Mouse (Mus musculus): Measurements from ENCODE around the gene Krtdap. TPM values are rescaled to one million over a fixed set of nuclear protein-coding genes. Genes with fewer than 3 reads are reported as not detected.
A peak's percentile ranks its signal among the peaks of the same experiment; 100 is the strongest.

Gene Krtdap
- polyA plus RNA-seq, 1 experiment from 2014 or later: not detected

DNA sequence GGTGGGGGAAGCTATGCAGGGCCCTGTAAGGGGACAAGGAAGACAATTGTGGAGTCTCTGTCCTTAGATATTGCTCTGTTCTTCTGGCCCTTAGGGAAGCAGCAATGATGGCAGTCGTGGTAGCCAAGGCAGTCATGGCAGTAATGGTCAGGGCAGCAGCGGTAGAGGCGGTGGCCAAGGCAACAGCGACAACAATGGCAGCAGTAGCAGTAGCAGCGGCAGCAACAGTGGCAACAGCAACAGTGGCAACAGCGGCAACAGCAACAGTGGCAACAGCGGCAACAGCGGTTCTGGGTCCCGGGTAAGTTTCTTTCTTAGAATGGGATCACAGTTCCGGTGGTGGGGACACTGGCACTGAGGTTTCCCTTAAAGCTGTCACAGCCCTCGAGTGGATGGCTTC is 22.5 kb upstream of the Krtdap start:
- peak overlapping the region; percentile 23; the same call in 1 of the 2 replicates for H3K4me2 ChIP-seq
- no peaks in the 10 kb centered on the region for H3K9me3 ChIP-seq
- 0 out of 2 replicates have a peak overlapping the region, but pooled peaks have one; percentile 3 for H3K4me3 ChIP-seq (replicated peaks)
- no peak overlapping the region for H3K27ac ChIP-seq
- no peak overlapping the region for H3K9ac ChIP-seq
- H3K4me1 ChIP-seq: no peaks in the 10 kb centered on the region
- ATAC-seq (ENCODE audit: low FRiP score): no peak
- 42% methylated on average over 11 of the region's 11 CpGs for WGBS
- H3K36me3 ChIP-seq (replicated peaks): no peaks in the 10 kb centered on the region
- H3K27me3 ChIP-seq: 0 out of 2 replicates have a peak, but pooled peaks cover 4% of the 10 kb centered on the region

DNA sequence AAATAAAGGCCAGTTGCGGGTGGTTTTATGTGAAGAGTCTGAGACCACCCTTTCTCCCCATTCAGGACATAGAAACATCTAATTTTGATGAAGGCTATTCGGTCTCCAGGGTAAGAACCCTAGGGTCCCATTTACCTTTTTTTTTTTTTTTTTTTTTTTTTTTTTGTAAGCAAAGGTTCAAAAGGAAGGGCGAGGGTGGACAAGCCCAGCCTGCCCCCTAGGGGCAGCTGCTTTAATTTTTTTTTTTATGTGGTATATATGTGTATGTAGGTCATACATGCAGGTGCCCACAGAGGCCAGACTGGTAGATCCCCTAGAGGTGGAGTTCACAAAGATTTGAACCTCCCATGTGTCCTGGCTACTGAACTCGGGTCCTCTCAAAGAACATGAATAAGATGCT is 21.3 kb upstream of the Krtdap start:
- H3K4me3 ChIP-seq (replicated peaks): no peak overlapping the region
- H3K36me3 ChIP-seq (replicated peaks): no peaks in the 10 kb centered on the region
- H3K9me3 ChIP-seq: no peaks in the 10 kb centered on the region
- 0 out of 2 replicates have a peak, but pooled peaks cover 4% of the 10 kb centered on the region for H3K27me3 ChIP-seq
- H3K4me2 ChIP-seq: no peak overlapping the region
- ATAC-seq (ENCODE audit: low FRiP score): no peak
- H3K9ac ChIP-seq: no peak overlapping the region
- WGBS: 88% methylated on average over 4 of the region's 4 CpGs
- H3K4me1 ChIP-seq: no peaks in the 10 kb centered on the region
- H3K27ac ChIP-seq: no peak overlapping the region

DNA sequence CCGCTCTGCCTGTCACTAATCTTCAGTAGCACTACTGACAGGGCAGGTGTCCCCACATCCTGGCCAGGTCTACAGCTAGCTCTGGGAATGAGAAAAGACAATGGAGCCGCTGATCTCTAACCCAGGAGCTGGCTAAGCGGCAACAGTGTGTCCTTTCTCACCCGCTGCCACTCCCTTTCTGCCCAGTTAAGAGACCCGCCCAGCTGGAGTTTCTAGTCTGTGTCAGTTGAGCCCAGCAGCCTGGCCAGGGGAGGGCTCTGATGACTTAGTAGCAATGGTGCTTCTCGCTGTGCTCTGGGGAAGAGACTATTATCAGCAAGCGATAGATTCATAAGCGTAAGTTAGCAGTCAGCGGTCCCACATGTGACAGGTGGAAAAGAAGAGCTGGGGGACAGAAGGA is 18.5 kb upstream of the Krtdap start:
- no peaks in the 10 kb centered on the region for H3K9me3 ChIP-seq
- no peaks in the 10 kb centered on the region for H3K36me3 ChIP-seq (replicated peaks)
- H3K4me2 ChIP-seq: no peak overlapping the region
- H3K27me3 ChIP-seq: no peaks in the 10 kb centered on the region
- no peak overlapping the region for H3K27ac ChIP-seq
- H3K9ac ChIP-seq: no peak overlapping the region
- 34% methylated on average over 9 of the region's 9 CpGs for WGBS
- no peak for ATAC-seq (ENCODE audit: low FRiP score)
- no peaks in the 10 kb centered on the region for H3K4me1 ChIP-seq
- H3K4me3 ChIP-seq (replicated peaks): no peak overlapping the region

DNA sequence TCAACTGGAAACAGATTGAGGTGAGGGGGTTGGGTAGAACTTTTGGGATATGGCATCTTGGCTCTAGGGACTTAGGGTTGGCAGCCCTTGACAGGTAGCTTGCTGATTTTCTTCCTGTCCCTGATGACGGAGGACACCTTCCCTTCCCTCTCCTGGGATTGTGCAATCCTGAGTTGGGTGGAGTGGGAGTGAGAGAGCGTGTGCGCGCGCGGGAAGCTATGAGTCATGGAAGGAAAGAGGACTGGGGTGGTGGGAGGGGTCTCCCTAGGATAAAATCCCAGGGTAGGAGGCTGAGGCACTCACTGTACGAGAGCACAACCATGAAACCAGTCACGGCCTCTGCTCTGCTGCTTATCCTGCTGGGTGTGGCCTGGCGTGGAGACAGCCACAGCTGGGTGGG is 11.6 kb upstream of the Krtdap start:
- Histone ChIP-seq H3K4me3 (replicated peaks) (no peak overlapping the region), H3K27ac (no peak overlapping the region), H3K9ac (no peak overlapping the region), H3K27me3 (no peaks in the 10 kb centered on the region), H3K36me3 (replicated peaks) (no peaks in the 10 kb centered on the region), H3K4me1 (no peaks in the 10 kb centered on the region), H3K9me3 (no peaks in the 10 kb centered on the region), H3K4me2 (no peak overlapping the region)
- WGBS: 89% methylated on average over 9 of the region's 9 CpGs
- ATAC-seq (ENCODE audit: low FRiP score): no peak

DNA sequence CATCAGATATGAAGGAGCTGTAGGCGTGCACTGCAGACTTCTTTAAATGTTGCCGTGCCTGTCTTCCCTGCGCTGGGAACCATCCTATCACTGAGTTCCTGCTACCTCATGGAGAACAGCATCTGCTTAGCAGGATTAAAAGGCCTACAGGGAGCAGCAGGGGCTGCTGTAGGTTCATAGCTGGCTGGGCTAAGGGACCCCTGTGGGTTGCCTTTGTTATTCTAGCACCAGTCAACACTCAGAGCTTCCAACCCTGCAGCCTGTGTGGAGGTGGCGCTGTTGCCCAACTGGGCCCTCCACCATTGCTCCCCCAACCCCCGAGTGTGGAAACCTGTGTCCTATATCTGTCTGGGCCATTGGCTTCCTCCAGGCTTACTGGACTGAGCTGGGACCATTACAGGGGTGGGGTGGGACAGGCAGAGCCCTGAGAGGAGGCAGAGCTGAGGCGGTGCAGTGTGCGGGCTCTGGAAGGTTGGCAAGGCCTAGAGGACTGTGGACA is 10.6 kb upstream of the Krtdap start:
- 48% methylated on average over 7 of the region's 7 CpGs for WGBS
- Histone ChIP-seq H3K4me3 (replicated peaks) (no peak overlapping the region), H3K36me3 (replicated peaks) (no peaks in the 10 kb centered on the region), H3K9me3 (no peaks in the 10 kb centered on the region), H3K27ac (no peak overlapping the region), H3K27me3 (no peaks in the 10 kb centered on the region), H3K9ac (no peak overlapping the region), H3K4me2 (no peak overlapping the region), H3K4me1 (no peaks in the 10 kb centered on the region)
- no peak for ATAC-seq (ENCODE audit: low FRiP score)

DNA sequence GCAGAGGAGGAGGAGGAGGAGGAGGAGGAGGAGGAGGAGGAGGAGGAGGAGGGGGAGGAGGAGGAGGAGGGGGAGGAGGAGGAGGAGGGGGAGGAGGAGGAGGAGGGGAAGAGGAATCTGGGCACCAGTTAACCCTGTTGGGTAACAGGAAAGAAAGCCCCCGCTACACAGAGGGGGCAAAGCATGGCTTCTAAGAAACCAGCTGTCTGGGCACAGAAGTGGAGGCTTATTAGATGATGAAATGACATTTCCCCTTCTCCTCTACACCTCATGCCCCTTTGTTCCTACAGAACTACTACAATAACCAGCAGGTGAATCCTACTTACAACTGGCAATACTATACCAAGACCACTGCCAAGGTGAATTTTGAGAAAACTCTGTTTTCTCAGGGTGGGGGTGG is 9.8 kb upstream of the Krtdap start:
- ATAC-seq (ENCODE audit: low FRiP score): no peak
- WGBS: 57% methylated on average over 1 of the region's 1 CpGs

DNA sequence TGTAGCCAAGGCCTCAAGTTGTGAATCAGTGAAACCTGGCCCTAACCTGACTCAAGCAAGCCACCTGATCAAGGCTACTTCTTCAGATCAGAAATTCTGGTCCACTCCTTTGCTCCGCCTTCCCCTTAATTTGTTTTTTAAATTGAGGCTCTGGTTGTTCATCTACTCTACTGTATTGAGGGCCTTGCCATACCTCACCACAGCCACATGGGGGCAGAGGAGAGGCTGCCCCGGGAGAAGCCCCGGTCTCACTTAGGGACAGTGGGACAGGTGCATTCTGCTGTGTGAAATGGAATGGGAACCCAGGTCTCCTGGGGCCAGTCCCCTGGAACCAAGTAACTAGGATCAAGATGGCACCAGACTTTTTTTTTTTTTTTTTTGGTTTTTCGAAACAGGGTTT is 5.9 kb upstream of the Krtdap start:
- no peak overlapping the region for H3K27ac ChIP-seq
- no peaks in the 10 kb centered on the region for H3K36me3 ChIP-seq (replicated peaks)
- H3K4me3 ChIP-seq (replicated peaks): no peak overlapping the region
- peaks cover 9% of the 10 kb centered on the region for H3K4me1 ChIP-seq
- WGBS: 75% methylated on average over 4 of the region's 4 CpGs
- H3K9ac ChIP-seq: no peak overlapping the region
- ATAC-seq (ENCODE audit: low FRiP score): no peak
- H3K9me3 ChIP-seq: no peaks in the 10 kb centered on the region
- no peaks in the 10 kb centered on the region; the same call in 1 of the 2 replicates for H3K27me3 ChIP-seq
- H3K4me2 ChIP-seq: no peak overlapping the region

More for the DNA sequence above, 9.8 kb upstream of the Krtdap start:
- no peak overlapping the region for H3K4me3 ChIP-seq (replicated peaks)
- H3K27me3 ChIP-seq: no peaks in the 10 kb centered on the region
- no peaks in the 10 kb centered on the region for H3K36me3 ChIP-seq (replicated peaks)
- no peak overlapping the region for H3K27ac ChIP-seq
- no peak overlapping the region for H3K9ac ChIP-seq
- no peaks in the 10 kb centered on the region for H3K9me3 ChIP-seq
- H3K4me1 ChIP-seq: no peaks in the 10 kb centered on the region
- no peak overlapping the region for H3K4me2 ChIP-seq

DNA sequence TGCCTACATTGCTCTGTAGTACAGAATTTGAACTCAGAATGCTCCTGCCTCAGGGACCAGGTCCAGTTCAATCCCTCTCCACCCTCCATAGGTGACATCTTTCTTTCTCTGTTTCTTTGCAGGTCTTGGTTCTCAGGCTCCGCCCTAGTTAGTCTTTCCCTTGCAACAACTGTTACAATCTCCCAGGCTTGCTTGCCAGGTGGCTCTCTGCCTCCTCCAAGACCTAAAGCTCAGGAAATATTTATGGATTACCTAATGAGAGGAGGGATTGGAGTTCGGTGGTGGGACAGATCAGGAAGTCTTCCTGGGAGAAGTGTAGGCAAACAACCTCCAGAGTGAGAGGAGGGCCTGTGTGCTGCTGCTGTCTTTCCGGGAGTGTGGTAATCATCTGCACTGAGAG is 5.0 kb upstream of the Krtdap start:
- no peak overlapping the region for H3K27ac ChIP-seq
- H3K36me3 ChIP-seq (replicated peaks): no peaks in the 10 kb centered on the region
- H3K9me3 ChIP-seq: no peaks in the 10 kb centered on the region
- no peak overlapping the region for H3K9ac ChIP-seq
- 85% methylated on average over 3 of the region's 3 CpGs for WGBS
- H3K4me1 ChIP-seq: peaks cover 9% of the 10 kb centered on the region
- H3K27me3 ChIP-seq: peaks cover 4% of the 10 kb centered on the region; the same call in 1 of the 2 replicates
- H3K4me3 ChIP-seq (replicated peaks): no peak overlapping the region
- H3K4me2 ChIP-seq: no peak overlapping the region
- no peak for ATAC-seq (ENCODE audit: low FRiP score)

DNA sequence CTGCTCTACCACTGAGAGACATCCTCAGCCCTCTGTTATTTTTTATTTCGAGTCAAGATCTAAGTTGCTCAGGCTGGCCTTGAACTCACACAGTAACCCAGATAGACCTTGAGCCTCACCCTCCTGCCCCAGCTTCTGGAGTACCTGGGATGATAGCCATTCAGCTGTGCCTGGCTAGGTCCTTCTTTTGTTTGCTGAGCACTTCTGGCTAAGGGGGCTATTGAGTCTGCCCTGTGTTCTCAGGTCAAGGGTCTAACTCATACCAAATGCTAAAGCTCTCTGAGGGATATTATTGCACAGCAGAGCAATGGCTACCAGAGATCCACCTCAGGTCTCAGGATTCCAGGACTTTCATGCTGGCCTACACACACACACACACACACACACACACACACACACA is 2.5 kb upstream of the Krtdap start:
- Histone ChIP-seq H3K4me2 (no peak overlapping the region), H3K9me3 (no peaks in the 10 kb centered on the region), H3K27ac (no peak overlapping the region), H3K4me1 (peaks cover 9% of the 10 kb centered on the region), H3K4me3 (replicated peaks) (no peak overlapping the region), H3K27me3 (peaks cover 16% of the 10 kb centered on the region), H3K9ac (no peak overlapping the region), H3K36me3 (replicated peaks) (no peaks in the 10 kb centered on the region)
- WGBS: 80% methylated on average over 1 of the region's 1 CpGs
- no peak for ATAC-seq (ENCODE audit: low FRiP score)

DNA sequence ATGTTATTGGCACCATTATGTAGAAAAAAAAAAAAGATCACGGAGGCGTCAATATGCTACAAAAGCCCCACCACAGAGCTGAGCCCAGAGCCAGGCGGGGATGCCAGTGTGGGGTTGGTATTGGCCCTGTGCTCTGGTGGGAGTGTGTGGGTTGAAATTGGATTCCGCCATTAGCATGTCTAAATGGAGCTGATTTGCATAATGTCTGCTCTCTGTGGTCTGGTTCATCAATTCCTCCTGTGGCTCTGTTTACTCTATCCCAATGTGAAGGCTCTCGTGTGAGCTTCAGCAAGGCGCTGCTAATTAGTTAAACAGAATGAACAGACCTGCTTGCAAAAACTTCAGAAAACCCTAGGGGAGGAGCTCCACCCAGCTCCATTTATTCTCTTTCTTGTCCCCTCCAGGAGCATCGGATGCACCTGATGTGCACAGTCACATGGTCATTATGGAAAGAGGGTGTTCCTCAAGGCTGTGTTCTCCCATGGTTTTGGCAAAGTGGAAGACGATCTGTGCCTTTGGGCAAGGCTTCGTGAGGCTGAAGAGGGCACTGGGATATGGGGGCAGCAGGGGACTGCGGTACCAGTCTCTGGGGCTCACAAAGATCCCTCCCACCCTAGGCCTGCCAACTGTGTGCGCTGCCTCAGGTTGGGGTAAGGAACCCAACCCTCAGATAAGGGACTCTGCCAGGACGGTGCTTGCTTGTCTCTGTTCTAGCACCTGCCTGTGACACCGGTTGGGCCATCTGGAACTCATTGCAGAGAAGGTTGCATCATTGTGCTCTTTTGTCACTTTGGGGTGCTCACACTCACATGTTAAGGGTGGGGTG is 1.8 kb upstream of the Krtdap start:
- Histone ChIP-seq H3K27ac (no peak overlapping the region), H3K4me1 (peaks cover 9% of the 10 kb centered on the region), H3K9me3 (no peaks in the 10 kb centered on the region), H3K4me3 (replicated peaks) (no peak overlapping the region), H3K9ac (no peak overlapping the region), H3K4me2 (no peak overlapping the region), H3K36me3 (replicated peaks) (no peaks in the 10 kb centered on the region), H3K27me3 (peaks cover 16% of the 10 kb centered on the region)
- WGBS: 55% methylated on average over 13 of the region's 13 CpGs
- ATAC-seq (ENCODE audit: low FRiP score): peak; percentile 60; the same call in 1 of the 2 replicates

DNA sequence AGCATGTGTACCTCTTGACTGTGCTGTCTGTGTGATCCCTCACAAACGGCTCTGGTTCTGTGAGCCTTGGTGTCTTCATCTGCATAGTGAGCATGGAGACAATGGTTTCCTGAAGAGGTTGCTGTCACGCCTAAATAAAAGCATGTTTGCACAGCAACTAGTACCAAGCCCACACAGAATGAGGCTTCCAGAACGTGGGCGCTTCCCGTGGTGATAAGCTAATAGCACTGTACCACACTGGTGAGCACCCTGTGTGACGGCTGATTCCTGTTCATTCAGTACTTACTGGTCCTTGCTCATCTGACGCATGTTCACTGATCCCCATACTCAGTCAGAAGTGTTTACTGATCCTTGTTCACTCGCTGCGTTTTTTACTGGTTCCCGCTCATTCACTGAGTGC is 2.4 kb downstream of the Krtdap start:
- 85% methylated on average over 10 of the region's 10 CpGs for WGBS
- no peaks in the 10 kb centered on the region for H3K9me3 ChIP-seq
- no peak for ATAC-seq (ENCODE audit: low FRiP score)
- peaks cover 9% of the 10 kb centered on the region for H3K4me1 ChIP-seq
- no peaks in the 10 kb centered on the region for H3K36me3 ChIP-seq (replicated peaks)
- no peak overlapping the region for H3K9ac ChIP-seq
- H3K4me3 ChIP-seq (replicated peaks): no peak overlapping the region
- H3K27ac ChIP-seq: no peak overlapping the region
- no peak overlapping the region for H3K4me2 ChIP-seq
- H3K27me3 ChIP-seq: peaks cover 23% of the 10 kb centered on the region

DNA sequence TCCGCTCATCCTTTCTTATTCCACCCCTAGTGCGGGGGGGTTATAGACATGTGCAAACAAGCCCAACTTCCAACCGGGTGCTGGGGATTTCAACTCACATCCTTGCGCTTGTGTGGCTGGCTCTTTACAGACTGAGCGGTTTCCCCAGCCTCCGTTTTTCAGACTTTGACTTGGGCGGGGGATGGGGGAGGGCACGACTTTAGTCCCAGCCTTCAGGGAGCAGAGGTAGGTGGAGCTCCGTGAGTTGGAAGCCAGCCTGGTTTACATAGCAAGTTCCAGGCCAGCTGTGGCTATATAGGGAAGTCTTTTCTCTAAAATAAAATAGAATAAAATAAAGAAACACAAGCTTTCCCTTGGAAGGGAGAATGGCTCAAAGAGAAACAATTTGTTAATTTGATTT is 4.2 kb downstream of the Krtdap start:
- WGBS: 28% methylated on average over 9 of the region's 9 CpGs

DNA sequence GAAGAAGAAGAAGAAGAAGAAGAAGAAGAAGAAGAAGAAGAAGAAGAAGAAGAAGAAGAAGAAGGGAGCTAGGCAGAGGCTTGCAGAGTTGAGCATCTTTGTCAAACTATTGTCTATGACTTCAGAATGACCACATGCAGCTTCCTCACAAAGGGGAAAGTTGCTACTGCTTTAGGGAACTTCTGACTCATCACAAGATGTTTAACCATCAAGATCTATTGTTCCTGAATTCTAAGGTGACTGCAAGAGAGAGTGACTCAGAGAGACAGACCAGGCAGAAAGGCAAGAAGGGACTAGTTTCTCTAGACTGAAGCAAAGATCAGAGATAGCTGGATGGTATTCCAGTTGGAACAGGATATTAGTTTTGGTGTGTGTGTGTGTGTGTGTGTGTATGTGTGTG is 7.2 kb downstream of the Krtdap start:
- Histone ChIP-seq H3K27me3 (peaks cover 7% of the 10 kb centered on the region; the same call in 1 of the 2 replicates), H3K4me1 (no peaks in the 10 kb centered on the region), H3K4me2 (no peak overlapping the region), H3K27ac (no peak overlapping the region), H3K9ac (no peak overlapping the region), H3K4me3 (replicated peaks) (no peak overlapping the region), H3K36me3 (replicated peaks) (no peaks in the 10 kb centered on the region), H3K9me3 (no peaks in the 10 kb centered on the region)
- ATAC-seq (ENCODE audit: low FRiP score): no peak

More for the DNA sequence above, 4.2 kb downstream of the Krtdap start:
- no peaks in the 10 kb centered on the region for H3K4me1 ChIP-seq
- H3K9ac ChIP-seq: no peak overlapping the region
- no peaks in the 10 kb centered on the region for H3K9me3 ChIP-seq
- H3K36me3 ChIP-seq (replicated peaks): no peaks in the 10 kb centered on the region
- no peak overlapping the region for H3K4me3 ChIP-seq (replicated peaks)
- ATAC-seq (ENCODE audit: low FRiP score): no peak
- H3K27me3 ChIP-seq: peaks cover 23% of the 10 kb centered on the region
- H3K4me2 ChIP-seq: no peak overlapping the region
- no peak overlapping the region for H3K27ac ChIP-seq

Data from forebrain, embryonic 12.5 days (tissue).